In genomic region chr13:3891479-3892087, GRCm38 (mm10) we compare ENCODE assay signal across 9 mouse cellular contexts. TPM values are rescaled to one million over a fixed set of nuclear protein-coding genes. Genes with fewer than 3 reads are reported as not detected.
A peak's percentile ranks its signal among the peaks of the same experiment; 100 is the strongest.
DNase-seq lines count a peak whose midpoint lies in the region; ATAC-seq lines count a peak whose summit lies in the region.
"Had no signal": no experiment of that assay in that cellular context is flagged by ENCODE, and none has a peak within 500 bp of the region (broad histone marks: within the 10 kb centered on the region; RNA-seq: fewer than 3 reads in every experiment).

No protein-coding gene starts in this region.

- WGBS in heart, embryonic 14.5 days = 44% methylated on average over 8 of the region's 8 CpGs
- WGBS in intestine, embryonic 14.5 days = 25% methylated on average over 8 of the region's 8 CpGs
- WGBS in liver, embryonic 12.5 days (ENCODE audit: insufficient replicate concordance) = 50% methylated on average over 8 of the region's 8 CpGs

- peak overlapping the region; percentile 74 for H3K4me2 ChIP-seq in heart, embryonic 14.5 days (ENCODE audit: low read length)
- peak overlapping the region; percentile 61 for H3K4me2 ChIP-seq in intestine, embryonic 14.5 days (ENCODE audit: low read length)
- peak overlapping the region; percentile 74 for H3K4me2 ChIP-seq in liver, embryonic 12.5 days

- peaks cover 23% of the 10 kb centered on the region for H3K36me3 ChIP-seq in heart, embryonic 14.5 days (ENCODE audit: control insufficient read depth, insufficient read depth, low read length)
- H3K36me3 ChIP-seq in intestine, embryonic 14.5 days (ENCODE audit: control insufficient read depth, insufficient read depth, low read length) = peaks cover 26% of the 10 kb centered on the region
- H3K36me3 ChIP-seq in liver, embryonic 12.5 days = peaks cover 54% of the 10 kb centered on the region

- no peak for DNase-seq in heart, adult 8-10 months (ENCODE audit: low spot score)
- DNase-seq in embryo, embryonic 10.5 days (ENCODE audit: low spot score) = peak; percentile 22
- DNase-seq in intestine, embryonic 14.5 days (ENCODE audit: low spot score) = peak; percentile 63
- no peak for DNase-seq in thymus, postnatal 36 days
- DNase-seq in urinary bladder, postnatal 36 days (ENCODE audit: low spot score in 2 of 2) = no peak
- no peak for DNase-seq in frontal cortex, postnatal 25 days (ENCODE audit: low spot score in 2 of 2)

- no peak for ATAC-seq in heart, embryonic 14.5 days (ENCODE audit: insufficient number of reproducible peaks, insufficient read depth, low FRiP score, low read depth)
- ATAC-seq in intestine, embryonic 14.5 days (replicated peaks; ENCODE audit: low FRiP score, low TSS enrichment, low read depth) = peak; percentile 30
- 0 out of 2 replicates have a peak, but pooled peaks have one; percentile 10 for ATAC-seq in liver, embryonic 12.5 days
- ATAC-seq: Patski had no signal

- H3K9me3 ChIP-seq in heart, embryonic 14.5 days (ENCODE audit: control insufficient read depth, low read length) = no peaks in the 10 kb centered on the region
- H3K9me3 ChIP-seq in intestine, embryonic 14.5 days (ENCODE audit: control insufficient read depth, low read length) = no peaks in the 10 kb centered on the region
- no peaks in the 10 kb centered on the region for H3K9me3 ChIP-seq in liver, embryonic 12.5 days (replicated peaks)

- peak overlapping the region; percentile 7 to 56; a peak in 3 of 4 replicates for H3K4me3 ChIP-seq in heart, embryonic 14.5 days (ENCODE audit: control insufficient read depth in 1 of 2, insufficient read depth in 1 of 2, low read depth in 1 of 2, low read length in 2 of 2)
- H3K4me3 ChIP-seq in intestine, embryonic 14.5 days (ENCODE audit: low read depth, low read length) = peak overlapping the region; percentile 74
- peak overlapping the region; percentile 76 for H3K4me3 ChIP-seq in liver, embryonic 12.5 days

- no peaks in the 10 kb centered on the region for H3K27me3 ChIP-seq in heart, embryonic 14.5 days (ENCODE audit: control insufficient read depth, insufficient read depth, low read length)
- H3K27me3 ChIP-seq in intestine, embryonic 14.5 days (replicated peaks; ENCODE audit: control insufficient read depth, insufficient read depth, low read length) = no peaks in the 10 kb centered on the region
- H3K27me3 ChIP-seq in liver, embryonic 12.5 days (replicated peaks) = no peaks in the 10 kb centered on the region
- H3K27me3 ChIP-seq: Patski had no signal

- H3K9ac ChIP-seq in heart, embryonic 14.5 days (ENCODE audit: low read length) = peak overlapping the region; percentile 85
- peak overlapping the region; percentile 76 for H3K9ac ChIP-seq in intestine, embryonic 14.5 days (ENCODE audit: low read length)
- peak overlapping the region; percentile 76 for H3K9ac ChIP-seq in liver, embryonic 12.5 days

- H3K27ac ChIP-seq in heart, embryonic 14.5 days (replicated peaks in 1 of 2; ENCODE audit: control insufficient read depth in 1 of 2, insufficient read depth in 1 of 2, low read depth in 2 of 2, low read length in 2 of 2) = no peak overlapping the region
- H3K27ac ChIP-seq in intestine, embryonic 14.5 days (ENCODE audit: low read depth) = peak overlapping the region; percentile 78; the same call in 1 of the 2 replicates
- peak overlapping the region; percentile 78 for H3K27ac ChIP-seq in liver, embryonic 12.5 days

- peaks cover 3 to 13% of the 10 kb centered on the region in 2 experiments; a peak in 3 of 4 replicates for H3K4me1 ChIP-seq in heart, embryonic 14.5 days (ENCODE audit: control insufficient read depth in 2 of 2, insufficient read depth in 2 of 2, low read length in 2 of 2)
- H3K4me1 ChIP-seq in intestine, embryonic 14.5 days (replicated peaks; ENCODE audit: control insufficient read depth, insufficient read depth, low read length) = peaks cover 4% of the 10 kb centered on the region; the same call in 1 of the 2 replicates
- H3K4me1 ChIP-seq in liver, embryonic 12.5 days = peaks cover 60% of the 10 kb centered on the region

RNA-seq across cellular contexts. Expression of gene Net1, which starts 26.4 kb away (rescaled TPM):
- 31.9 and 32.8 TPM in 2 replicates for polyA plus RNA-seq in heart, embryonic 14.5 days (2014; fragmentation: Nextera tagmentation; extraction: Ambion mirVana)
- total RNA-seq in heart, adult 8-10 months (2022) = 10 to 100 TPM; 14.6 to 21.0 (median 18.4) TPM
- 83.5 and 86.4 TPM in 2 replicates for polyA plus RNA-seq in intestine, embryonic 14.5 days (2014; fragmentation: Nextera tagmentation; extraction: Ambion mirVana)
- polyA plus RNA-seq in liver, embryonic 12.5 days (2016; fragmentation: Nextera tagmentation; extraction: Ambion mirVana) = 67.4 and 73.0 TPM in 2 replicates

RNA-seq across cellular contexts. Expression of gene Tubal3, which starts 26.5 kb away (rescaled TPM):
- not detected in 2 replicates for polyA plus RNA-seq in heart, embryonic 14.5 days (2014; fragmentation: Nextera tagmentation; extraction: Ambion mirVana)
- not detected for total RNA-seq in heart, adult 8-10 months (2022)
- polyA plus RNA-seq in intestine, embryonic 14.5 days (2014; fragmentation: Nextera tagmentation; extraction: Ambion mirVana) = 6.7 and 9.2 TPM in 2 replicates
- not detected in 2 replicates for polyA plus RNA-seq in liver, embryonic 12.5 days (2016; fragmentation: Nextera tagmentation; extraction: Ambion mirVana)
- polyA plus RNA-seq: Patski had no signal

RNA-seq across cellular contexts. Expression of gene Calm5, which starts 37.6 kb away (rescaled TPM):
- polyA plus RNA-seq in heart, embryonic 14.5 days (2014; fragmentation: Nextera tagmentation; extraction: Ambion mirVana) = not detected in 2 replicates
- total RNA-seq in heart, adult 8-10 months (2022) = not detected
- polyA plus RNA-seq in intestine, embryonic 14.5 days (2014; fragmentation: Nextera tagmentation; extraction: Ambion mirVana) = not detected in 2 replicates
- polyA plus RNA-seq in liver, embryonic 12.5 days (2016; fragmentation: Nextera tagmentation; extraction: Ambion mirVana) = not detected in 2 replicates
- polyA plus RNA-seq: Patski had no signal

RNA-seq across cellular contexts. Expression of gene Ucn3, which starts 53.6 kb away (rescaled TPM):
- not detected in 2 replicates for polyA plus RNA-seq in heart, embryonic 14.5 days (2014; fragmentation: Nextera tagmentation; extraction: Ambion mirVana)
- not detected for total RNA-seq in heart, adult 8-10 months (2022)
- polyA plus RNA-seq in intestine, embryonic 14.5 days (2014; fragmentation: Nextera tagmentation; extraction: Ambion mirVana) = 0.12 TPM in 1 of 2 replicates, not detected in the other
- polyA plus RNA-seq in liver, embryonic 12.5 days (2016; fragmentation: Nextera tagmentation; extraction: Ambion mirVana) = not detected in 2 replicates
- polyA plus RNA-seq: Patski had no signal

RNA-seq across cellular contexts. Expression of gene Calm4, which starts 54.0 kb away (rescaled TPM):
- not detected in 2 replicates for polyA plus RNA-seq in heart, embryonic 14.5 days (2014; fragmentation: Nextera tagmentation; extraction: Ambion mirVana)
- total RNA-seq in heart, adult 8-10 months (2022) = not detected
- not detected in 2 replicates for polyA plus RNA-seq in intestine, embryonic 14.5 days (2014; fragmentation: Nextera tagmentation; extraction: Ambion mirVana)
- polyA plus RNA-seq in liver, embryonic 12.5 days (2016; fragmentation: Nextera tagmentation; extraction: Ambion mirVana) = not detected in 2 replicates
- polyA plus RNA-seq: Patski had no signal

Comparison
In these comparisons a context has a peak if more than half of its experiments do, and no peak if none do; other contexts are left out.
1. H3K27ac ChIP-seq: peak in intestine, embryonic 14.5 days (single experiment) and liver, embryonic 12.5 days (single experiment); none in heart, embryonic 14.5 days (0 of 2).
2. DNase-seq: peak in embryo, embryonic 10.5 days (single experiment) and intestine, embryonic 14.5 days (single experiment); none in heart, adult 8-10 months (single experiment), thymus, postnatal 36 days (0 of 2), urinary bladder, postnatal 36 days (0 of 2) and frontal cortex, postnatal 25 days (0 of 2).
3. Peak in every context shown above with its lines, with median percentiles within 50 percentile points of each other: H3K4me2 ChIP-seq, H3K4me3 ChIP-seq and H3K9ac ChIP-seq.